Mouse (Mus musculus): Measurements from ENCODE around the gene Msln.

DNA sequence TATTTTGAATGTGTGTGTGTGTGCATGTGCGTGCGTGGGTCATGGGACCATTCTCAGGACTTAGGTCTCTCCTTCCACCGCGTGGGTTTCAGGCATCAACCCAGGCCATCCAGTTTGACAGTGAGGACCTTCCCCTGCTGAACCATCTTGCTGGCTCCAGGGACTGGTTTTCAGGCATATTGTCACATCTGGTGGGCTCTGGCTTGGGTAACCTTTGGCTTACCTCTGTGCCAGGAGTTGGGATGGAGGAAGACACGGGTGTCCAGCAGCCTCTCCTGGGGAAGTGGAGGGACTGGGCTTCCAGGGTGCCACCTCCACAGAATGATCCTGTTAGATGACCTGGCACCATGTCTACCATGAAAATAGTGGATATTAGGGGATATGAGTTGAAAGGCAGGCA, 23.8 kb upstream of the Msln start:
- TF ChIP-seq CTCF (IDR thresholded peaks at IDR 0.05; ENCODE audit: low read depth, low read length) = no peak
- no peak for TF ChIP-seq POLR2A (IDR thresholded peaks at IDR 0.05; ENCODE audit: extremely low read depth, insufficient read depth, low read length)

Data from liver, adult 2 months (tissue).